Mouse (Mus musculus): ENCODE results near the gene Nabp2. TPM values are rescaled to one million over a fixed set of nuclear protein-coding genes. Genes with fewer than 3 reads are reported as not detected.
A peak's percentile ranks its signal among the peaks of the same experiment; 100 is the strongest.

Gene Nabp2
- total and polyA plus RNA-seq, 2 experiments = 12.9 to 22.3 TPM

DNA sequence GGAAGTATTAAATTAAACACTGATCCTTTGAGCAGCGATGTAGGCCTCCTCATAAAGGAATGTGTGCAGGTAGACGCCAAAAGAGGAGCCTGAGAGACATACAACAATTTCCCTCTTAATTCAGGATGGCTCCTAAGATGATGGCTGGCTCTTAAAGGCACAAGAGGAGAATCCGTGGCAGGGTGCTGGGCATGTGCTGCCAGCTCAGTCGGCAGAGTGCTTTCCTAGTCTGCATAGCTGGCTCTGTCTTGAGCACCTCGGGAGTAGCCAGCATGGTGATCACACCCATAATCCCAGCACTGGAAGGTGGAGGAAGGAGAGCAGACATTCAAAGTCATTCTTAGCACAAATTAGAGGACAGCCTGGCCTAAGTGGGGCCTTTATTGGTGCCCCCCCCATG lies 24.6 kb upstream of the Nabp2 start:
- no peak for DNase-seq (ENCODE audit: extremely low read depth, low read depth, low spot score)
- Histone ChIP-seq H3K27me3 (ENCODE audit: control insufficient read depth, insufficient read depth, low read length) (no peaks in the 10 kb centered on the region), H3K27ac (replicated peaks; ENCODE audit: insufficient read depth, low read depth, low read length) (no peak overlapping the region), H3K4me1 (ENCODE audit: control insufficient read depth, insufficient read depth, low read length) (peaks cover 4% of the 10 kb centered on the region; the same call in 1 of the 2 replicates), H3K9ac (ENCODE audit: low read depth, low read length) (no peak overlapping the region), H3K79me2 (ENCODE audit: control insufficient read depth, insufficient read depth, low read length) (0 out of 2 replicates have a peak, but pooled peaks cover 1% of the 10 kb centered on the region), H3K4me3 (ENCODE audit: insufficient read depth, low read depth, low read length) (no peak overlapping the region), H3K36me3 (ENCODE audit: control insufficient read depth, insufficient read depth, low read length) (peaks cover 7% of the 10 kb centered on the region)
- 81% methylated on average over 5 of the region's 5 CpGs for WGBS
- TF ChIP-seq CTCF (IDR thresholded peaks at IDR 0.05; ENCODE audit: low read depth, low read length) (no peak), POLR2A (IDR thresholded peaks at IDR 0.05; ENCODE audit: extremely low read depth, insufficient read depth, low read length) (no peak)

GRCm38 (mm10) chr10:128435186-128435823 lies 24.0 kb upstream of the Nabp2 start:
- TF ChIP-seq CTCF (IDR thresholded peaks at IDR 0.05; ENCODE audit: low read depth, low read length) = no peak
- TF ChIP-seq POLR2A (IDR thresholded peaks at IDR 0.05; ENCODE audit: extremely low read depth, insufficient read depth, low read length) = no peak
- WGBS = 67% methylated on average over 17 of the region's 17 CpGs
- H3K9ac ChIP-seq (ENCODE audit: low read depth, low read length) = no peak overlapping the region
- H3K4me3 ChIP-seq (ENCODE audit: insufficient read depth, low read depth, low read length) = no peak overlapping the region
- no peak overlapping the region for H3K27ac ChIP-seq (replicated peaks; ENCODE audit: insufficient read depth, low read depth, low read length)
- H3K27me3 ChIP-seq (ENCODE audit: control insufficient read depth, insufficient read depth, low read length) = no peaks in the 10 kb centered on the region
- H3K4me1 ChIP-seq (ENCODE audit: control insufficient read depth, insufficient read depth, low read length) = peaks cover 4% of the 10 kb centered on the region; the same call in 1 of the 2 replicates
- DNase-seq (ENCODE audit: extremely low read depth, low read depth, low spot score) = peak; percentile 84
- 0 out of 2 replicates have a peak, but pooled peaks cover 2% of the 10 kb centered on the region for H3K79me2 ChIP-seq (ENCODE audit: control insufficient read depth, insufficient read depth, low read length)
- peaks cover 9% of the 10 kb centered on the region for H3K36me3 ChIP-seq (ENCODE audit: control insufficient read depth, insufficient read depth, low read length)

DNA sequence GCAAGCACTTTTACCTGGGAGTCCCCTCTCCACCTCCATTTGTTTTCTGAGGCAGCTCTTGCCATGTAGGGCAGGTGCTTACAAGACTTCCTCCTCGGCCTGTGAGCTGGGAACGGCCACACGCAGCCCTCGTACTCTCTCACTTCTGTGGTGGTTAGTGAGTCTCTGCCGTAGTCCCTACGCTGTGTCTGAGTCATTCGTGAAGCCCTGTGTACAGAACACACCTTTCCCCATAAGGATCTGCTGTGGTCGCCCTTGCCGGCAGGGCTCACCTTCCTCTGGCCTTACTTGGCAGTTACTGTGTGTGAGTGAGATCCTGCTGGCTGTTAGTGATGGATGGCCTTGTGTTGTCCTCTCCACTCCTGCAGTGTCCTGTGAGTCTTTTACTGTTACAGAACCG lies 23.4 kb upstream of the Nabp2 start:
- Histone ChIP-seq H3K27me3 (ENCODE audit: control insufficient read depth, insufficient read depth, low read length) (no peaks in the 10 kb centered on the region), H3K9ac (ENCODE audit: low read depth, low read length) (no peak overlapping the region), H3K4me3 (ENCODE audit: insufficient read depth, low read depth, low read length) (no peak overlapping the region), H3K79me2 (ENCODE audit: control insufficient read depth, insufficient read depth, low read length) (0 out of 2 replicates have a peak, but pooled peaks cover 2% of the 10 kb centered on the region), H3K4me1 (ENCODE audit: control insufficient read depth, insufficient read depth, low read length) (peaks cover 4% of the 10 kb centered on the region; the same call in 1 of the 2 replicates), H3K27ac (replicated peaks; ENCODE audit: insufficient read depth, low read depth, low read length) (no peak overlapping the region), H3K36me3 (ENCODE audit: control insufficient read depth, insufficient read depth, low read length) (peaks cover 13% of the 10 kb centered on the region)
- WGBS = 86% methylated on average over 10 of the region's 10 CpGs
- no peak for DNase-seq (ENCODE audit: extremely low read depth, low read depth, low spot score)
- TF ChIP-seq CTCF (IDR thresholded peaks at IDR 0.05; ENCODE audit: low read depth, low read length) (no peak), POLR2A (IDR thresholded peaks at IDR 0.05; ENCODE audit: extremely low read depth, insufficient read depth, low read length) (no peak)

- H3K4me3 ChIP-seq (ENCODE audit: insufficient read depth, low read depth, low read length) = no peak overlapping the region
- H3K9ac ChIP-seq (ENCODE audit: low read depth, low read length) = no peak overlapping the region
- peaks cover 4% of the 10 kb centered on the region; the same call in 1 of the 2 replicates for H3K4me1 ChIP-seq (ENCODE audit: control insufficient read depth, insufficient read depth, low read length)
- DNase-seq (ENCODE audit: extremely low read depth, low read depth, low spot score) = no peak
- no peaks in the 10 kb centered on the region for H3K27me3 ChIP-seq (ENCODE audit: control insufficient read depth, insufficient read depth, low read length)
- TF ChIP-seq CTCF (IDR thresholded peaks at IDR 0.05; ENCODE audit: low read depth, low read length) = no peak
- no peak for TF ChIP-seq POLR2A (IDR thresholded peaks at IDR 0.05; ENCODE audit: extremely low read depth, insufficient read depth, low read length)
- WGBS = 89% methylated on average over 2 of the region's 2 CpGs
- H3K79me2 ChIP-seq (ENCODE audit: control insufficient read depth, insufficient read depth, low read length) = peaks cover 8% of the 10 kb centered on the region; the same call in 1 of the 2 replicates
- H3K36me3 ChIP-seq (ENCODE audit: control insufficient read depth, insufficient read depth, low read length) = peaks cover 24% of the 10 kb centered on the region
- H3K27ac ChIP-seq (replicated peaks; ENCODE audit: insufficient read depth, low read depth, low read length) = no peak overlapping the region
Measured at GRCm38 (mm10) chr10:128433417-128433816, 22.1 kb upstream of the Nabp2 start.

DNA sequence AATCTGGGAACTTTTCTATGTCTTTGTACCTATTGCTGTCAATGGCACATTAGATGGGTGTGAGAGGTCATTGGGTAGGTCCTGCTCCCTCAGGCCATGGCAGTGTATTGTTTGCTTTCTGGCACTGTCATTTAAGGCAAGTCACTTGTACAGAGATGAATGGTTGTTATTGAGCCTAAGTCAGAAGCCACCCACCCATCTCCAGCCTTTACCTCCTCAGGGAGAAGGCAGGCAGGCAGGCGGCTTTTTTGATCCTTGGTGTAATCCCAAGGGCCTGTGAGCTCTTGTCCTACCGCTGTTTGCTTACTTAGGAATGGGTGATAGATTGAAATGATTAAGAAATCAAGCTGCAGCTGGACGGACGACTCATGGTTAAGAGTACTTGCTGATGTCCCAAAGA lies 18.2 kb upstream of the Nabp2 start:
- Histone ChIP-seq H3K4me1 (ENCODE audit: control insufficient read depth, insufficient read depth, low read length) (no peaks in the 10 kb centered on the region), H3K27ac (replicated peaks; ENCODE audit: insufficient read depth, low read depth, low read length) (no peak overlapping the region), H3K4me3 (ENCODE audit: insufficient read depth, low read depth, low read length) (no peak overlapping the region), H3K79me2 (ENCODE audit: control insufficient read depth, insufficient read depth, low read length) (peaks cover 8% of the 10 kb centered on the region; the same call in 1 of the 2 replicates), H3K27me3 (ENCODE audit: control insufficient read depth, insufficient read depth, low read length) (no peaks in the 10 kb centered on the region), H3K36me3 (ENCODE audit: control insufficient read depth, insufficient read depth, low read length) (peaks cover 18% of the 10 kb centered on the region), H3K9ac (ENCODE audit: low read depth, low read length) (no peak overlapping the region)
- DNase-seq (ENCODE audit: extremely low read depth, low read depth, low spot score) = no peak
- TF ChIP-seq CTCF (IDR thresholded peaks at IDR 0.05; ENCODE audit: low read depth, low read length) (no peak), POLR2A (IDR thresholded peaks at IDR 0.05; ENCODE audit: extremely low read depth, insufficient read depth, low read length) (no peak)
- 75% methylated on average over 4 of the region's 4 CpGs for WGBS

DNA sequence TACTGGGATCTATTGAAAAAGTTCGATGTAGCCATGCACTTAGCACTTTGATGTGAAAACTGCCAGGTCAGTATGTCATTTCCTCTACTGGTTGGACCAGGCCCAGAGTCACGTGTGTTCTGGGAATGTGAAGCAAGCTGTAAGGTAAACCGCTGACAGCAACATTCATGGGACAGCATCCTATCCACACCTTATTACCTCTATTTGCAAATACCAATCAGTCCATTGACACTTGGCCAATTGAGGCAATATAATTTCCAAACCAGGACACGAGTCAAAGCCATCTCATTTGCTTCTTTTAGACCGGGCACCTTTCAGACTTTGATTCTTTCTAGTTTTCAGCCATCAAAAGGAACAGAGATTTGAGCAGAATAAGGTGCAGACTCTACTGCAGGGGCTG lies 17.8 kb upstream of the Nabp2 start:
- Histone ChIP-seq H3K79me2 (ENCODE audit: control insufficient read depth, insufficient read depth, low read length) (peaks cover 8% of the 10 kb centered on the region; the same call in 1 of the 2 replicates), H3K4me1 (ENCODE audit: control insufficient read depth, insufficient read depth, low read length) (no peaks in the 10 kb centered on the region), H3K9ac (ENCODE audit: low read depth, low read length) (no peak overlapping the region), H3K27ac (replicated peaks; ENCODE audit: insufficient read depth, low read depth, low read length) (no peak overlapping the region), H3K27me3 (ENCODE audit: control insufficient read depth, insufficient read depth, low read length) (no peaks in the 10 kb centered on the region), H3K4me3 (ENCODE audit: insufficient read depth, low read depth, low read length) (no peak overlapping the region), H3K36me3 (ENCODE audit: control insufficient read depth, insufficient read depth, low read length) (peaks cover 18% of the 10 kb centered on the region)
- TF ChIP-seq CTCF (IDR thresholded peaks at IDR 0.05; ENCODE audit: low read depth, low read length) (no peak), POLR2A (IDR thresholded peaks at IDR 0.05; ENCODE audit: extremely low read depth, insufficient read depth, low read length) (no peak)
- no peak for DNase-seq (ENCODE audit: extremely low read depth, low read depth, low spot score)
- 51% methylated on average over 5 of the region's 5 CpGs for WGBS

Measured in liver, adult 2 months (tissue).